Mouse (Mus musculus) adipocyte (in vitro differentiated cells): ENCODE measurements around the gene Maats1.

Experiments used
- DNase-seq: peaks from one replicate; pipeline ENCODE4 v3.0.0-alpha.2; 2016; ENCODE audit warnings: low spot score

Gene Maats1

DNA sequence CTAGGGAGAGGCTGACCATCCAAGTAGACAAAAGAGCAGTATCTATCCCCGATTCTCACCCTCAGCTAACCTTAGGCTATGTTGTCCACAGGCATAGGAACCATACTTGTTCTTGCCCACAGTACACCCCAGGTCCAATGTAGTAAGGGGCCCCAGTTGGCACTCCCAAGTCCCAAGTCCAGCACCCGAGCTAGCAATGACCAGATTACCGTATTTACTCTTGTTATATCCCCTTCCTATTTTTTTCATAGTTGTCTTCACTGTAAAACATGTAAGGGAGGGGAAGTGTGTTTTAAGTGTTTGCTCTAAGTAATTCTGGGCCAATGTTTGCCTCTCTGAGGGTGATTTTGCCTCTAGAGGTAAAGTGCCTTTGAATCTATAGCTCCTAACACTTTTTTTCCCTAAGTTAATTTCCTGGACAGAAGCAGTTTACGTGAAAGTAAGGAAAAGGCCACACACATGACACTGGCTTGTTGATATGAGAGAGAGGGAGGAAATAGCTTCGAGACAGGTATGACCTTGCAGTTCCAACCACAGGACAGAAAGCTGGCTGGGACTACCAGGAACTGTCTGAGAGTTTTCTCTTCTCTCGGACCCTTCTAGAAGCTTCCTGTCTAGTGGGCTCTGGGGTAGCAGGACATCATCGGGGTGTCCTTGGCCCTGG lies 47.1 kb downstream of the Maats1 start, which contains the start of gene Nr1i2:
Gene Nr1i2 (minus strand): TSS at position 140 of the 664 bp plus-strand sequence.
- no peak for DNase-seq

DNA sequence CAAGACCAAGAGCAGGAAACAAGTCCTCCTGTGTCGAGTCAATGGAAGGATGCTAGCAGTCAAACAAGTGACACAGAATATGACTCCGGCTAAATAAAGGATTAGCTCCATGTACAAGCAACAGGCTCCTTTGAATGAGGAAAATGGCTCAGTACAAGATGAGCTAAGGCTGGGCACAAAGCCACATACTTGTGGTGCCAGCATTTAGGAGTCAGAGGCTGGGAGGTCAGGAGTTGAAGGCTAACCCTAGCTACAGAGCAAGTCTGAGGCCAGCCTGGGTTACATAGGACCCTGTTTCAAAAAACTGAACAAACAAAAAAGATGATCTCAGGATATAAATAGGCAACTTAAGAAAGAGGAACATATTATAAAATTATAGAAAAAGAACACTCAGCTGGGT lies 51.8 kb downstream of the Maats1 start:
- DNase-seq, result peak; percentile 58

DNA sequence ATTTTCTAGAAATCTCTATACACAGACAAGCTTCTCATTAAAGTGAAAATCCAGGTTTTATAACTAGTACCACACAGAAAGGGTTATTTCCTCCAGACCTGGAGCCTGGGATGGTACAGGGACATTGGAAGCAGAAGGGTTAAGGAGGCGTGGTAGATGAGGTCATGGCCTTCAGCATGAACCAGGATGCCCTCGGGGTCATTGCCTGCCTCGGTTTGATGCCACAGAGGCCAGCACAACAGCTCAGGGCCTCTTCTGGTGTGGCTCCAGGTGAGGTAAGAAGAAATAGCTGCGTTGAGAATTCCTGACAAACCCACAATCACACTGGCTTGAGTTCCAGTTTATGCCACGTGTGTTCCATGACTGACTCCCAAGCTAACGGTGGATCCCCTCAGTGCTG lies 53.1 kb downstream of the Maats1 start:
- DNase-seq, result no peak

GRCm38 (mm10) chr16:38287762-38288161 lies 54.2 kb downstream of the Maats1 start:
- no peak for DNase-seq

- no peak for DNase-seq
Measured at GRCm38 (mm10) chr16:38287357-38287756, 54.6 kb downstream of the Maats1 start.

DNA sequence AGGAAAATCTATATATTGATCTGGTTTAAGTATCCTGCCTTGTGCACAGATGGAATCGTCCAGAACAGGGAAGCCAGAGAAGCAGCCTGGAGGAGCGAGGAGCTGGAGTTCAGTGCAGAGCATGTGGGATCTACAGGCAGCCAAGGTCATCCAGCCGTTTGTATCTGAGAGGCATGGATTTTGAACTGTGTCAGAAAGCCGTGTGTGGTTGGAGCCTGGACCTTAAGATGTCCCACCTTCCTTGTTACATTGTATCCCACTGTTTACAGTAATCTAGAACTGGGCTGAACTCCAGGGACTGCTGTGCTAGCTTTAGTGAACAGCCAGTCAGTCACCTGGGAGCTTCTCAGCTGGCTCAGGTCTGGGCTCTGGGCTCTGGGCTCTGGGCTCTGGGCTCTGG lies 55.4 kb downstream of the Maats1 start:
- DNase-seq, result no peak

- DNase-seq, result no peak
Measured at GRCm38 (mm10) chr16:38285801-38286200, 56.1 kb downstream of the Maats1 start.

- DNase-seq, result no peak
Measured at GRCm38 (mm10) chr16:38283300-38283699, 58.6 kb downstream of the Maats1 start.

DNA sequence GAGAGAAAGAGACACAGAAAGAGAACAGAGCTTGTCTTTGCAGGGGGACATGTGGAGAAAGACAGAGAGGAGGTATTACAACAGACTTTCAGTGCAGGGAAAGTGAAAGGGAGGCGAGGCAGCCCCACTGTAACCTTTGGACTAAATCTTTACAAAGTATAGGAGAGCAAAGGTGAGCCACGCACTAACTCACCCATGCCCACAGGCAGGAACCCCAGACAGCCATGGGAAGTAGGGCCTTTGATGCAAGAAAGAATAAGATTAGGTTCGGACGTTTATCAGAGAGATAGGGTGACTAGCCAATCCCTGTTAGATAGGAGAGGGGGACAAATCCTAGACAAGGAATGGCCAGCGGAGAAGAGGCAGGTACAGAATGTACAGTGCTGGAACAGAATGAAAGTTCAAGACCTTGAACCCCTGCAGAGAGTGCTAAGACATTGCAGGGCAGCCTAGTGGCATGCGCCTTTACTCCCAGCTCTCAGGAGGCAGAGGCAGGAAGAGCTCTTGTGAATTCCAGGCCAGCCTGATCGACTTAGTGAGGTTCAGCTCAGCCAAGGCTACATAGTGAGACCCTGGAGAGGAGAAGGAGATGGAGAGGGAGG lies 59.3 kb downstream of the Maats1 start:
- DNase-seq, result peak; percentile 34

- no peak for DNase-seq
Measured at GRCm38 (mm10) chr16:38280951-38281350, 61.0 kb downstream of the Maats1 start.

- DNase-seq, result peak; percentile 27
Measured at GRCm38 (mm10) chr16:38279794-38280193, 62.1 kb downstream of the Maats1 start.

DNA sequence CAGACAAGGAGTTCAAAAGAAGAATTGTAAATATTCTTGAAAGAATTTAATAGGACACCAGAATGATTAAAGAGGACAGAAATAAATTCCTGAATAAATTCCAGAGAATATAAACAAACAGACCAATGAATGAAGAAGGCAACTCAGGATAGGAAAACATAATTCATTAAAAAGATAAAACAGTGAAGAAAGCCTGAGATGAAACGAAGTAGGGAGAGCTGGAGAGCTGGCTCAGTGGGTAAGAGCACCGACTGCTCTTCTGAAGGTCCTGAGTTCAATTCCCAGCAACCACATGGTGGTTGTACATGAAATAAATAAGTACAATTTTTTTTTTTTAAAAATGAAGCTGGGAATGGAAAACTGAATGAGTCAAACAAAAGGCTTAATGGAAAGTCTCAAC lies 67.2 kb downstream of the Maats1 start:
- no peak for DNase-seq

DNA sequence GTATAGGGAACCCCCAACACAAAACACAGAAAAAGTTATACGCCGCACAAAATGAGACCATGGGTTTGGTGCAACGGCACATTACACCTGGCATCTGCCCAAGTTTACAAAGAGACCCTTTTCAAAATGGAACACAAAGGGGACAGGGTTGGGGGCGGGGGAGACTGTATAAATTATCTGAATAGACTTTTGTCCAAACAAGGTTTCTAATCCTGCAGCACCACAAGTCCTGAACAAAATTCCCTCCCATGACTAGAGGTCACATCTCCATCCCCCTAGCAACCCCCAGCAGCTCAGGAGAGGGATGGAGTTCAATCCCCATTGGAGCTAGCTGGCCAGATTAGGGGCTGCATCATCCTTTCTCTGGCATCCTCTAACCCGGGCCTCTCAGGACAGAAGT lies 69.5 kb downstream of the Maats1 start:
- DNase-seq, result no peak

- no peak for DNase-seq
Measured at GRCm38 (mm10) chr16:38271601-38272000, 70.3 kb downstream of the Maats1 start.

GRCm38 (mm10) chr16:38255927-38256326 lies 86.0 kb downstream of the Maats1 start:
- no peak for DNase-seq

DNA sequence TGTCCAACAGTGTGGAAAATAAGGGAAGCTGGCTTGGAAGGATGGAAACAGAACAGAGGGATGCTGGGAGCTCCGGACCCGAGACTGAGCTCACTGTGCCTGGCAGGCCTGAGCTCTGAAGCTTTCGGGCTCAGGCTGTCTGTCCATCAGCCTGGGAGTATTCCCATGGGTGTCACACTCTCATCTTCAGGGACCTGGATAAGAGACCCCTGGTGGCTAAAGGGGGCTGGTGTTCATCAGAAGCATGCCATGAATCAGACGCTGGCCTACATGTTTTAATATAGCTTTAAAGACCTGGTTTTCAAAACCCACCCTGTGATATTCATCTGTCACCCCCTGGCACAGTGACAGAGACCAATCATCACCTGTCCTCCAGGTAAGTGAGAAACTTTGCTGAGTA lies 86.8 kb downstream of the Maats1 start:
- no peak for DNase-seq

GRCm38 (mm10) chr16:38254001-38254400 lies 87.9 kb downstream of the Maats1 start:
- no peak for DNase-seq

GRCm38 (mm10) chr16:38250467-38250866 lies 91.5 kb downstream of the Maats1 start:
- no peak for DNase-seq

- DNase-seq, result no peak
Measured at GRCm38 (mm10) chr16:38248331-38248961, 93.5 kb downstream of the Maats1 start.
